Mouse (Mus musculus): Measurements from ENCODE around the gene Lmo3. TPM values are rescaled to one million over a fixed set of nuclear protein-coding genes. Genes with fewer than 3 reads are reported as not detected.
A peak's percentile ranks its signal among the peaks of the same experiment; 100 is the strongest.

Lmo3 gene
- polyA plus RNA-seq, 1 experiment: not detected

DNA sequence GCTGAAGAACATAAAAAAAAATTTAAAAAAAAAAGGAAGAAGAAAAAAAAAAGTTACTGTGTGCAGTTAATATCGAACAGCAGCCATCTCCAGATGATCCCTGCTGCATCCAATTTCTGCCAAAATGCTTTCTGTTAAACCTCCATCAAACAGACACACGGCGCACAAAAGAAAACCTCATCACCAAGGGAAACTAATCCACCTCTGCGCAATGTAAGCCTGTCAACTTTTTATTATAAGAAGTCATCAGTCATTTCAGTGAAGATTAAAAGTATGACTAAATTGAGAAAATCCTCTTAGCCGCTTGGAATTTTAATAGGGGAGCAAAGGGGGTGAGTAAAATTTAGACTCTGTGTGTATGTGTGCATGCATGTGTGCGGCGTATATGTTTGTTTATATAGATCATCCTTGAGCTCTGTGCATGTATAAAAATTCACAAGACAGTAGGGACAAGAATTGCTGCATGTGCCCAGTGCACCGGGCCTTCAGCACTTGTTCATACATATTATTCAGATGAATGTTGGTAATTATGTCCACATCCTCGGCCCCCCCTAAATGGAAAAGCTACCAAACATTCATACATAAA lies 1.2 kb downstream of the Lmo3 start:
- Histone ChIP-seq H3K36me3 (ENCODE audit: control insufficient read depth, insufficient read depth, low read length) (no peaks in the 10 kb centered on the region), H3K27me3 (ENCODE audit: control insufficient read depth, insufficient read depth, low read length) (no peaks in the 10 kb centered on the region), H3K4me1 (ENCODE audit: control insufficient read depth, insufficient read depth, low read length) (peaks cover 2% of the 10 kb centered on the region; the same call in 1 of the 2 replicates), H3K4me3 (ENCODE audit: control insufficient read depth, low read depth, low read length) (no peak overlapping the region), H3K27ac (ENCODE audit: control insufficient read depth, insufficient read depth, low read depth, low read length) (no peak overlapping the region)
- no peak for TF ChIP-seq POLR2A (IDR thresholded peaks at IDR 0.05; ENCODE audit: control insufficient read depth, low read depth, low read length)
- TF ChIP-seq CTCF (IDR thresholded peaks at IDR 0.05; ENCODE audit: control insufficient read depth, insufficient read depth, insufficient replicate concordance, low read depth, low read length): no peak

DNA sequence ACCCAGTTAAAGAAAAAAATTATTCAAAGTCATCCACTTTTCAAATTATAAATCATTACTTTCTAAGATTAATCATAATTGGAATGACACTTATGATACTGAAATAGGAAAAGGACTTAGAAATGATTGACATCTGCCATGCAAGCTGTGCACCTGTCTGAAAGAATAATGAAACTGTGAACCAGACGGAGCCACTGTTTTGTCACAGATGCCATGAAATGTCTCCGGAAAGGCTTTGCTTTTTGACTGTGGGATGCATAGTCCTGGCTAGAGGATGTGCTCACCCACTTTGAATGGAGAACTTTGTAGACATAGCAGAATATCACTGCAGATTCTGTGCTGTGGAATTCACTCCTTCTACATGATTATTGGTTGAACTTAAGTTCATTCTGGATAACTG lies 18.4 kb downstream of the Lmo3 start:
- Histone ChIP-seq H3K36me3 (ENCODE audit: control insufficient read depth, insufficient read depth, low read length) (no peaks in the 10 kb centered on the region), H3K4me1 (ENCODE audit: control insufficient read depth, insufficient read depth, low read length) (no peaks in the 10 kb centered on the region), H3K27ac (ENCODE audit: control insufficient read depth, insufficient read depth, low read depth, low read length) (no peak overlapping the region), H3K4me3 (ENCODE audit: control insufficient read depth, low read depth, low read length) (no peak overlapping the region), H3K27me3 (ENCODE audit: control insufficient read depth, insufficient read depth, low read length) (no peaks in the 10 kb centered on the region)
- TF ChIP-seq CTCF (IDR thresholded peaks at IDR 0.05; ENCODE audit: control insufficient read depth, insufficient read depth, insufficient replicate concordance, low read depth, low read length): no peak
- TF ChIP-seq POLR2A (IDR thresholded peaks at IDR 0.05; ENCODE audit: control insufficient read depth, low read depth, low read length): no peak

DNA sequence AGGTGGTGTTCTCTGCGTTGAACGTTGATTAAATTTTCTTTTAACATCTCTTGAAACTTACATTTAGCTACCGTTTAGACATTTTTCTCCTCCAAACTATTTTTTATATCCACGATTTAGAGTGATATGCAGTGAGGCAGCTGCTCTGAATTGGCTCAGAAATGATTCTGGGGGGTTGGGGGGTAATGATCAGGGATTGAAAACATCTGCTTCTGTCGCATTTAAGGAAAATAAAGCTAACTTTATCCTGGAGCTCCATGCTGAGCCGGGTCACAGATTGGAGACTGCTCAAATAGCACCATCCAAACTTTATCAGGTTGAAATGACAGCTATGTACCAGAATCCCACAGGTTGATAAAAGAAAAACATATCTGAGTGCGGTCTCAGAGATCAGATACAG lies 29.6 kb downstream of the Lmo3 start:
- Histone ChIP-seq H3K27ac (ENCODE audit: control insufficient read depth, insufficient read depth, low read depth, low read length) (no peak overlapping the region), H3K36me3 (ENCODE audit: control insufficient read depth, insufficient read depth, low read length) (no peaks in the 10 kb centered on the region), H3K4me3 (ENCODE audit: control insufficient read depth, low read depth, low read length) (no peak overlapping the region), H3K27me3 (ENCODE audit: control insufficient read depth, insufficient read depth, low read length) (no peaks in the 10 kb centered on the region), H3K4me1 (ENCODE audit: control insufficient read depth, insufficient read depth, low read length) (no peaks in the 10 kb centered on the region)
- TF ChIP-seq CTCF (IDR thresholded peaks at IDR 0.05; ENCODE audit: control insufficient read depth, insufficient read depth, insufficient replicate concordance, low read depth, low read length) (no peak), POLR2A (IDR thresholded peaks at IDR 0.05; ENCODE audit: control insufficient read depth, low read depth, low read length) (no peak)

DNA sequence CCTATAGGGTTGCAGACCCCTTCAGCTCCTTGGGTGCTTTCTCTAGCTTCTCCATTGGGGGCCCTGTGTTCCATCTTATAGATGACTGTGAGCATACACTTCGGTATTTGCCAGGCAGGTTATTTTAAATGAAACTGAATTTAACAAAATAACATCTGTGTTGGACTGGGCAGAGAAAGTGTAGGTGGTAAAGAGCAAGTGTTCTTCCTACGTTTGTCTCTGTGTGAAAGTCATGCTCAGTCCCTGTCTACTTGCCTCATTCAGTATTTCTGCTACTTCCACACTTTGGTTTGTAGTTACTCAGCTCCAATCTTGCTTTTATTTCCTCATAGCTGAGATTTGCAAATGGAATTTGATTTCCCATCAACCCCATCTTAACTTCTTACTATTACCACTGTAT lies 46.9 kb downstream of the Lmo3 start:
- H3K4me1 ChIP-seq (ENCODE audit: control insufficient read depth, insufficient read depth, low read length): no peaks in the 10 kb centered on the region
- H3K36me3 ChIP-seq (ENCODE audit: control insufficient read depth, insufficient read depth, low read length): no peaks in the 10 kb centered on the region
- H3K4me3 ChIP-seq (ENCODE audit: control insufficient read depth, low read depth, low read length): no peak overlapping the region
- no peak for TF ChIP-seq POLR2A (IDR thresholded peaks at IDR 0.05; ENCODE audit: control insufficient read depth, low read depth, low read length)
- TF ChIP-seq CTCF (IDR thresholded peaks at IDR 0.05; ENCODE audit: control insufficient read depth, insufficient read depth, insufficient replicate concordance, low read depth, low read length): no peak
- H3K27me3 ChIP-seq (ENCODE audit: control insufficient read depth, insufficient read depth, low read length): no peaks in the 10 kb centered on the region
- no peak overlapping the region for H3K27ac ChIP-seq (ENCODE audit: control insufficient read depth, insufficient read depth, low read depth, low read length)

DNA sequence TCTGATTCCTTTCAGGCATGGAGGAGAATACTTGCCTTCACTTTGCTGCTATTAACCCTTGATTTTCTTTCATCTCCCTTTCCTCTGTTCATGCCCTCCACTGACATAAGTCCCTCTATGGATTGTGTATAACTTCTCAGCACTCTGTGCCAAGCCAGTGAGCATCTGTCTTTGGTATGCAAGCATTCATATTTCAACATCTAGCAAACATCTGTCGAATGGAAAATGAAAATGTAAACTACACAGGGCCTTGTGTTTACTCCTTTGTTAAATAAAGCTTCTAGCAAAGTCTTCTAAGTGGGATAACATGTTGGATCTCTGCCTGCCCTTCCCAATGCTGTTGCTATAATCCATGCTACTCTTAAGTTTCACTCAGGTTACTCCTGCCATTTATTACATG lies 75.1 kb downstream of the Lmo3 start:
- no peaks in the 10 kb centered on the region for H3K27me3 ChIP-seq (ENCODE audit: control insufficient read depth, insufficient read depth, low read length)
- no peak overlapping the region for H3K4me3 ChIP-seq (ENCODE audit: control insufficient read depth, low read depth, low read length)
- H3K4me1 ChIP-seq (ENCODE audit: control insufficient read depth, insufficient read depth, low read length): no peaks in the 10 kb centered on the region
- no peaks in the 10 kb centered on the region for H3K36me3 ChIP-seq (ENCODE audit: control insufficient read depth, insufficient read depth, low read length)
- H3K27ac ChIP-seq (ENCODE audit: control insufficient read depth, insufficient read depth, low read depth, low read length): no peak overlapping the region
- TF ChIP-seq POLR2A (IDR thresholded peaks at IDR 0.05; ENCODE audit: control insufficient read depth, low read depth, low read length): no peak
- TF ChIP-seq CTCF (IDR thresholded peaks at IDR 0.05; ENCODE audit: control insufficient read depth, insufficient read depth, insufficient replicate concordance, low read depth, low read length): no peak

DNA sequence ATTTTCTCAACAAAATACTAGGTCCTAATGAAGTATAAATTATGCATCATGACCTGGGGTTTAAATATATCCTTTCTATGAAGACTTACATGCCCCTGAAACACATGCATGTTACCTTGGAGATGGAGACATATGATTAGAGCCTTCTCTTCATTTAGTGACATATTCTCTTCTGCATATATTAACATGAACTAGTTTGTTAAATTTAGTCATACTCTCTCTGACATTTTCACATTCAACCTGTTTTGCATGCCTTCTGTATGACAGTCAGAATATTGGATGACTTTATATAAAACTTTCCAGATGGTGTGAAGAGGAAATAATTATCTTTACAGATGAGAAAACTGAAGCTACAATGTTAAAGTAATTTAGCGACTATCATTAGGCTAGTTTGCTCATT lies 77.8 kb downstream of the Lmo3 start:
- TF ChIP-seq CTCF (IDR thresholded peaks at IDR 0.05; ENCODE audit: control insufficient read depth, insufficient read depth, insufficient replicate concordance, low read depth, low read length) (no peak), POLR2A (IDR thresholded peaks at IDR 0.05; ENCODE audit: control insufficient read depth, low read depth, low read length) (no peak)
- Histone ChIP-seq H3K27me3 (ENCODE audit: control insufficient read depth, insufficient read depth, low read length) (no peaks in the 10 kb centered on the region), H3K4me3 (ENCODE audit: control insufficient read depth, low read depth, low read length) (no peak overlapping the region), H3K36me3 (ENCODE audit: control insufficient read depth, insufficient read depth, low read length) (no peaks in the 10 kb centered on the region), H3K27ac (ENCODE audit: control insufficient read depth, insufficient read depth, low read depth, low read length) (no peak overlapping the region), H3K4me1 (ENCODE audit: control insufficient read depth, insufficient read depth, low read length) (no peaks in the 10 kb centered on the region)

DNA sequence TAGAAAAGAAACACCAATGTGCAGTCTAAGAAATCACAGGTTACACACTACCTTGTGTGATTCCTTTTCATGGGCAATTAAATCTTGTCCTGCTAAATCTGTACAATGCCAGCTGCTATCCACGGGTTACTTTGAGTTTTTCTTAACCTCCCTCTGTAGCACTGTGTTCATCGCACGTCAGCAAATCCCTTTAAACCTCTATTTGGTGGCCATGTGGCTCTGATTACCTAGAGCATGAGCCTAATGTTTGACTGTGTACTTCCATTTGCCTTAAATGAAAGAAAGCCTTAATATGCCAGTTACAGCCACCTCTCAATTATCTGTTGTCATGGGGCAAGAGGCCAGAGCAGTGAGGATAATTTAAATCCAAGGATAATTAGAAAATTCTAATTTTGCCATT lies 98.9 kb downstream of the Lmo3 start:
- H3K36me3 ChIP-seq (ENCODE audit: control insufficient read depth, insufficient read depth, low read length): no peaks in the 10 kb centered on the region
- TF ChIP-seq CTCF (IDR thresholded peaks at IDR 0.05; ENCODE audit: control insufficient read depth, insufficient read depth, insufficient replicate concordance, low read depth, low read length) (no peak), POLR2A (IDR thresholded peaks at IDR 0.05; ENCODE audit: control insufficient read depth, low read depth, low read length) (no peak)

DNA sequence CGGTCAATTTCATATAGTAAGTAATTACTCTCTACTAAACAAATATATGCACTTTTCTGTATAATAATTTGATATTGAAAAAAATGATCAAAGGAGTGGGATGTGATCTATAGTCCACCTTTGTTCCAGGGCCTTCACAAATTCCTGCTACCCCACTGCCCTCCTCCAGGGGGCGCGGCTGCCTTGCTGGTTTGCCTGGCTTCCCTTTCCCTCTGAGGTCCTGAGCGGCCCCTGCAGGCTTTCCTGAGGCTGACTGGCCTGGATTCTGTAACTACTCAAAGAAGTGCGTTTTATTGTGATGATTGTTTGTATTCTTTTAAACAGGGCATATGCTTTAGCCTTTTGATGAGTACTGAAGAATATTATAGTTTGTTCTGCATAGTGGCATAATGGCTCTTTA lies 104.2 kb downstream of the Lmo3 start:
- Histone ChIP-seq H3K27me3 (ENCODE audit: control insufficient read depth, insufficient read depth, low read length) (no peaks in the 10 kb centered on the region), H3K4me1 (ENCODE audit: control insufficient read depth, insufficient read depth, low read length) (peaks cover 2% of the 10 kb centered on the region; the same call in 1 of the 2 replicates), H3K27ac (ENCODE audit: control insufficient read depth, insufficient read depth, low read depth, low read length) (no peak overlapping the region), H3K36me3 (ENCODE audit: control insufficient read depth, insufficient read depth, low read length) (no peaks in the 10 kb centered on the region), H3K4me3 (ENCODE audit: control insufficient read depth, low read depth, low read length) (no peak overlapping the region)
- TF ChIP-seq CTCF (IDR thresholded peaks at IDR 0.05; ENCODE audit: control insufficient read depth, insufficient read depth, insufficient replicate concordance, low read depth, low read length): peak; percentile 82; the same call in 1 of the 2 replicates
- no peak for TF ChIP-seq POLR2A (IDR thresholded peaks at IDR 0.05; ENCODE audit: control insufficient read depth, low read depth, low read length)

More for the DNA sequence above, 98.9 kb downstream of the Lmo3 start:
- Histone ChIP-seq H3K4me1 (ENCODE audit: control insufficient read depth, insufficient read depth, low read length) (no peaks in the 10 kb centered on the region), H3K27me3 (ENCODE audit: control insufficient read depth, insufficient read depth, low read length) (no peaks in the 10 kb centered on the region), H3K27ac (ENCODE audit: control insufficient read depth, insufficient read depth, low read depth, low read length) (no peak overlapping the region), H3K4me3 (ENCODE audit: control insufficient read depth, low read depth, low read length) (no peak overlapping the region)

Data from testis, adult 2 months (tissue).